Mouse (Mus musculus): ENCODE measurements at regions not wholly inside any gene's neighbourhood (a gene's known extent, or its start where the extent isn't known, plus 50 kb on each side); places are given as distances from the start of the nearest gene placed in this dataset.

- Histone ChIP-seq H3K4me2 (replicated peaks) (no peak overlapping the region), H3K36me3 (no peaks in the 10 kb centered on the region), H3K27me3 (no peaks in the 10 kb centered on the region), H3K9me3 (no peaks in the 10 kb centered on the region), H3K9ac (replicated peaks) (no peak overlapping the region), H3K4me1 (no peaks in the 10 kb centered on the region), H3K27ac (replicated peaks) (no peak overlapping the region), H3K4me3 (no peak overlapping the region)
- 60% methylated on average over 8 of the region's 8 CpGs for WGBS
- ATAC-seq (replicated peaks) = no peak
These were observed 394.8 kb downstream of the Lrriq3 start for GRCm38 (mm10) chr3:155487877-155488537.

- Histone ChIP-seq H3K36me3 (no peaks in the 10 kb centered on the region), H3K27ac (replicated peaks) (no peak overlapping the region), H3K27me3 (no peaks in the 10 kb centered on the region), H3K4me2 (replicated peaks) (no peak overlapping the region), H3K9ac (replicated peaks) (no peak overlapping the region), H3K4me1 (no peaks in the 10 kb centered on the region), H3K9me3 (no peaks in the 10 kb centered on the region), H3K4me3 (no peak overlapping the region)
- WGBS = 53% methylated on average over 1 of the region's 1 CpGs
- ATAC-seq (replicated peaks) = no peak
These were observed 397.4 kb downstream of the Lrriq3 start for GRCm38 (mm10) chr3:155490670-155491069.

GRCm38 (mm10) chr3:155510161-155510857 is 417.1 kb downstream of the Lrriq3 start:
- ATAC-seq (replicated peaks) = no peak
- Histone ChIP-seq H3K27ac (replicated peaks) (no peak overlapping the region), H3K4me3 (no peak overlapping the region), H3K9ac (replicated peaks) (no peak overlapping the region), H3K27me3 (no peaks in the 10 kb centered on the region), H3K9me3 (no peaks in the 10 kb centered on the region), H3K36me3 (no peaks in the 10 kb centered on the region), H3K4me2 (replicated peaks) (no peak overlapping the region), H3K4me1 (no peaks in the 10 kb centered on the region)
- WGBS = 95% methylated on average over 1 of the region's 1 CpGs

- H3K27me3 ChIP-seq = no peaks in the 10 kb centered on the region
- no peak for ATAC-seq (replicated peaks)
- H3K4me2 ChIP-seq (replicated peaks) = no peak overlapping the region
- no peaks in the 10 kb centered on the region for H3K9me3 ChIP-seq
- H3K36me3 ChIP-seq = no peaks in the 10 kb centered on the region
- no peak overlapping the region for H3K4me3 ChIP-seq
- no peak overlapping the region for H3K27ac ChIP-seq (replicated peaks)
- no peaks in the 10 kb centered on the region for H3K4me1 ChIP-seq
- H3K9ac ChIP-seq (replicated peaks) = no peak overlapping the region
- WGBS = 83% methylated on average over 2 of the region's 2 CpGs
These were observed 420.7 kb downstream of the Lrriq3 start for GRCm38 (mm10) chr3:155513885-155514284.

- Histone ChIP-seq H3K36me3 (no peaks in the 10 kb centered on the region), H3K4me1 (no peaks in the 10 kb centered on the region), H3K9me3 (no peaks in the 10 kb centered on the region), H3K4me2 (replicated peaks) (no peak overlapping the region), H3K4me3 (no peak overlapping the region), H3K9ac (replicated peaks) (no peak overlapping the region), H3K27ac (replicated peaks) (no peak overlapping the region), H3K27me3 (no peaks in the 10 kb centered on the region)
- 72% methylated on average over 3 of the region's 3 CpGs for WGBS
- ATAC-seq (replicated peaks) = no peak
These were observed 436.1 kb downstream of the Lrriq3 start for GRCm38 (mm10) chr3:155529312-155529711.

GRCm38 (mm10) chr3:155530811-155531210 is 437.6 kb downstream of the Lrriq3 start:
- H3K4me1 ChIP-seq = no peaks in the 10 kb centered on the region
- H3K9me3 ChIP-seq = no peaks in the 10 kb centered on the region
- H3K27me3 ChIP-seq = no peaks in the 10 kb centered on the region
- H3K36me3 ChIP-seq = no peaks in the 10 kb centered on the region
- no peak overlapping the region for H3K4me3 ChIP-seq
- H3K27ac ChIP-seq (replicated peaks) = no peak overlapping the region
- no peak for ATAC-seq (replicated peaks)
- H3K9ac ChIP-seq (replicated peaks) = no peak overlapping the region
- no peak overlapping the region for H3K4me2 ChIP-seq (replicated peaks)

GRCm38 (mm10) chr3:155532075-155532474 is 438.8 kb downstream of the Lrriq3 start:
- WGBS = 73% methylated on average over 4 of the region's 4 CpGs
- H3K4me2 ChIP-seq (replicated peaks) = no peak overlapping the region
- no peaks in the 10 kb centered on the region for H3K9me3 ChIP-seq
- no peak overlapping the region for H3K4me3 ChIP-seq
- H3K27ac ChIP-seq (replicated peaks) = no peak overlapping the region
- ATAC-seq (replicated peaks) = no peak
- H3K4me1 ChIP-seq = no peaks in the 10 kb centered on the region
- no peaks in the 10 kb centered on the region for H3K27me3 ChIP-seq
- H3K9ac ChIP-seq (replicated peaks) = no peak overlapping the region
- no peaks in the 10 kb centered on the region for H3K36me3 ChIP-seq

GRCm38 (mm10) chr3:155548204-155548603 is 455.0 kb downstream of the Lrriq3 start:
- peak; percentile 58; the same call in 1 of the 2 replicates for ATAC-seq (replicated peaks)
- H3K9me3 ChIP-seq = no peaks in the 10 kb centered on the region
- H3K27me3 ChIP-seq = no peaks in the 10 kb centered on the region
- H3K4me1 ChIP-seq = no peaks in the 10 kb centered on the region
- H3K9ac ChIP-seq (replicated peaks) = no peak overlapping the region
- H3K27ac ChIP-seq (replicated peaks) = no peak overlapping the region
- H3K4me3 ChIP-seq = no peak overlapping the region
- 68% methylated on average over 6 of the region's 6 CpGs for WGBS
- H3K4me2 ChIP-seq (replicated peaks) = no peak overlapping the region
- H3K36me3 ChIP-seq = no peaks in the 10 kb centered on the region

- H3K27me3 ChIP-seq = no peaks in the 10 kb centered on the region
- H3K9me3 ChIP-seq = no peaks in the 10 kb centered on the region
- ATAC-seq (replicated peaks) = peak; percentile 76
- H3K4me1 ChIP-seq = no peaks in the 10 kb centered on the region
- H3K9ac ChIP-seq (replicated peaks) = no peak overlapping the region
- H3K4me3 ChIP-seq = no peak overlapping the region
- H3K4me2 ChIP-seq (replicated peaks) = no peak overlapping the region
- no peaks in the 10 kb centered on the region for H3K36me3 ChIP-seq
- WGBS = 11% methylated on average over 2 of the region's 2 CpGs
- H3K27ac ChIP-seq (replicated peaks) = no peak overlapping the region
These were observed 483.9 kb downstream of the Lrriq3 start for GRCm38 (mm10) chr3:155577111-155577510.

- no peaks in the 10 kb centered on the region for H3K36me3 ChIP-seq
- H3K4me1 ChIP-seq = no peaks in the 10 kb centered on the region
- H3K9me3 ChIP-seq = no peaks in the 10 kb centered on the region
- H3K27ac ChIP-seq (replicated peaks) = no peak overlapping the region
- no peak overlapping the region for H3K9ac ChIP-seq (replicated peaks)
- WGBS = 75% methylated on average over 1 of the region's 1 CpGs
- no peaks in the 10 kb centered on the region for H3K27me3 ChIP-seq
- ATAC-seq (replicated peaks) = no peak
- H3K4me3 ChIP-seq = no peak overlapping the region
- H3K4me2 ChIP-seq (replicated peaks) = no peak overlapping the region
These were observed 510.8 kb downstream of the Lrriq3 start for GRCm38 (mm10) chr3:155604001-155604400.
